Mouse (Mus musculus) hematopoietic stem cell, adult 5-6 weeks (primary cell): Measurements from ENCODE around the gene Ccdc115. TPM values are rescaled to one million over a fixed set of nuclear protein-coding genes. Genes with fewer than 3 reads are reported as not detected.
A peak's percentile ranks its signal among the peaks of the same experiment; 100 is the strongest.
"Not testable (repeated sequence)": the region's sequence is repeated elsewhere in the genome, so short reads cannot be mapped to it uniquely, and the experiment has no call there.

Source experiments
- ATAC-seq, 2 experiments: fragments of 125-278 bp in 1 of 2; replicated peaks in 1 of 2; 2 replicates each; pipeline ENCODE4 v1.8.0; 2016 to 2017; ENCODE audit warnings: inconsistent platforms in 2 of 2, mild to moderate bottlenecking in 2 of 2, moderate number of reproducible peaks in 2 of 2, low read depth in 1 of 2, moderate TSS enrichment in 1 of 2; ENCODE audit not compliant: low FRiP score in 2 of 2, poor library complexity in 2 of 2, severe bottlenecking in 2 of 2, insufficient read depth in 1 of 2, low TSS enrichment in 1 of 2
- total RNA-seq: library from RNA; stranded (forward); fragments of 172-1452, 232-1000 nt; gene quantifications from 2 replicates; pipeline ENCODE4 v1.2.3, GENCODE M21; 2017

Gene Ccdc115
- total RNA-seq, 1 experiment from 2014 or later, result 49.9 TPM

GRCm38 (mm10) chr1:34459284-34460060 lies 20.0 kb upstream of the Ccdc115 start, which contains the start of gene Ptpn18:
Gene Ptpn18, plus strand, starts transcription at chr1:34459762.
- ATAC-seq, result peak; percentile 85 to 86

GRCm38 (mm10) chr1:34458431-34458830 lies 19.0 kb upstream of the Ccdc115 start:
- no peak for ATAC-seq

GRCm38 (mm10) chr1:34443124-34443523 lies 3.7 kb upstream of the Ccdc115 start:
- no peak for ATAC-seq

- ATAC-seq, result peak; percentile 28 to 37
Measured at GRCm38 (mm10) chr1:34439961-34440630, 624 bp upstream of the Ccdc115 start.

- no peak for ATAC-seq
Measured at GRCm38 (mm10) chr1:34438381-34439051, 956 bp downstream of the Ccdc115 start.

GRCm38 (mm10) chr1:34437366-34437765 lies 2.1 kb downstream of the Ccdc115 start:
- ATAC-seq, result not testable (repeated sequence)

- ATAC-seq, result no peak
Measured at GRCm38 (mm10) chr1:34436374-34436773, 3.1 kb downstream of the Ccdc115 start.

- ATAC-seq, result no peak
Measured at GRCm38 (mm10) chr1:34435371-34436120, 3.9 kb downstream of the Ccdc115 start.

- ATAC-seq, result peak; percentile 34 to 35
Measured at GRCm38 (mm10) chr1:34434660-34435160, 4.8 kb downstream of the Ccdc115 start.

- ATAC-seq, result peak; percentile 3 to 26; a peak in 1 of 4 replicates
Measured at GRCm38 (mm10) chr1:34433891-34434521, 5.5 kb downstream of the Ccdc115 start.

GRCm38 (mm10) chr1:34432776-34433481 lies 6.5 kb downstream of the Ccdc115 start:
- ATAC-seq, result peak; percentile 35 to 48; a peak in 2 of 4 replicates

GRCm38 (mm10) chr1:34432411-34432775 lies 7.1 kb downstream of the Ccdc115 start:
- ATAC-seq, result no peak

GRCm38 (mm10) chr1:34431431-34431830 lies 8.0 kb downstream of the Ccdc115 start:
- ATAC-seq, result no peak

- ATAC-seq, result no peak
Measured at GRCm38 (mm10) chr1:34430981-34431380, 8.5 kb downstream of the Ccdc115 start.

- ATAC-seq, result no peak
Measured at GRCm38 (mm10) chr1:34429281-34429680, 10.2 kb downstream of the Ccdc115 start.

GRCm38 (mm10) chr1:34428466-34428865 lies 11.0 kb downstream of the Ccdc115 start:
- no peak for ATAC-seq
